Mouse (Mus musculus) midbrain, embryonic 11.5 days (tissue): ENCODE measurements around the gene Foxp1. TPM values are rescaled to one million over a fixed set of nuclear protein-coding genes. Genes with fewer than 3 reads are reported as not detected.

Experiments used
- ATAC-seq: fragments of 200-750 bp; cut with Nextera tagmentation; 2 replicates; pipeline ENCODE4 v1.8.0; 2017; ENCODE audit warnings: moderate TSS enrichment, moderate library complexity; ENCODE audit not compliant: low FRiP score
- DNase-seq: peaks from one replicate; pipeline ENCODE4 v3.0.0; 2015; ENCODE audit warnings: low spot score; ENCODE audit errors: missing footprints
- H3K27ac ChIP-seq: fragments of 300-500 bp; sonication (generic); 2 replicates; pipeline ENCODE4 v1.5.1; 2014; ENCODE audit warnings: low read depth, low read length
- H3K27me3 ChIP-seq: fragments of 300-500 bp; sonication (generic); 2 replicates; pipeline ENCODE4 v1.6.1; 2014; ENCODE audit warnings: mild to moderate bottlenecking, low read length, moderate library complexity, mixed read lengths; ENCODE audit not compliant: control insufficient read depth, insufficient read depth
- H3K36me3 ChIP-seq: fragments of 300-500 bp; sonication (generic); 2 replicates; pipeline ENCODE4 v1.6.1; 2014; ENCODE audit warnings: mild to moderate bottlenecking, low read length, moderate library complexity, mixed read lengths; ENCODE audit not compliant: control insufficient read depth, insufficient read depth
- H3K4me1 ChIP-seq: fragments of 300-500 bp; sonication (generic); 2 replicates; pipeline ENCODE4 v1.6.1; 2014; ENCODE audit warnings: low read length; ENCODE audit not compliant: control insufficient read depth, insufficient read depth
- H3K4me2 ChIP-seq: fragments of 300-500 bp; sonication (generic); 2 replicates; pipeline ENCODE4 v1.6.1; 2014; ENCODE audit warnings: mild to moderate bottlenecking, moderate library complexity
- H3K4me3 ChIP-seq: fragments of 300-500 bp; sonication (generic); 2 replicates; pipeline ENCODE4 v1.5.1; 2014; ENCODE audit warnings: low read depth, low read length
- H3K9ac ChIP-seq: fragments of 300-500 bp; sonication (generic); 2 replicates; pipeline ENCODE4 v1.6.1; 2014; ENCODE audit warnings: low read length
- H3K9me3 ChIP-seq: fragments of 300-500 bp; sonication (generic); 2 replicates; pipeline ENCODE4 v1.6.1; 2016; ENCODE audit warnings: low read length; ENCODE audit not compliant: control insufficient read depth
- WGBS: fragments of 180-500 bp; shearing (Covaris S2); extraction: QIAGEN DNeasy Blood & Tissue Kit; methylation state at CpG from one replicate; pipeline ENCODE4 v1.1.7; 2014; 5-methylcytosine and 5-hydroxymethylcytosine counted together
- polyA plus RNA-seq: library from polyadenylated mRNA; unstranded; fragments of >200 nt; fragmentation: Nextera tagmentation; extraction: Ambion mirVana; gene quantifications from 2 replicates; pipeline ENCODE4 v1.2.1, GENCODE M21; 2014

The Foxp1 gene
- polyA plus RNA-seq, 1 experiment from 2014 or later = 86.2 TPM

DNA sequence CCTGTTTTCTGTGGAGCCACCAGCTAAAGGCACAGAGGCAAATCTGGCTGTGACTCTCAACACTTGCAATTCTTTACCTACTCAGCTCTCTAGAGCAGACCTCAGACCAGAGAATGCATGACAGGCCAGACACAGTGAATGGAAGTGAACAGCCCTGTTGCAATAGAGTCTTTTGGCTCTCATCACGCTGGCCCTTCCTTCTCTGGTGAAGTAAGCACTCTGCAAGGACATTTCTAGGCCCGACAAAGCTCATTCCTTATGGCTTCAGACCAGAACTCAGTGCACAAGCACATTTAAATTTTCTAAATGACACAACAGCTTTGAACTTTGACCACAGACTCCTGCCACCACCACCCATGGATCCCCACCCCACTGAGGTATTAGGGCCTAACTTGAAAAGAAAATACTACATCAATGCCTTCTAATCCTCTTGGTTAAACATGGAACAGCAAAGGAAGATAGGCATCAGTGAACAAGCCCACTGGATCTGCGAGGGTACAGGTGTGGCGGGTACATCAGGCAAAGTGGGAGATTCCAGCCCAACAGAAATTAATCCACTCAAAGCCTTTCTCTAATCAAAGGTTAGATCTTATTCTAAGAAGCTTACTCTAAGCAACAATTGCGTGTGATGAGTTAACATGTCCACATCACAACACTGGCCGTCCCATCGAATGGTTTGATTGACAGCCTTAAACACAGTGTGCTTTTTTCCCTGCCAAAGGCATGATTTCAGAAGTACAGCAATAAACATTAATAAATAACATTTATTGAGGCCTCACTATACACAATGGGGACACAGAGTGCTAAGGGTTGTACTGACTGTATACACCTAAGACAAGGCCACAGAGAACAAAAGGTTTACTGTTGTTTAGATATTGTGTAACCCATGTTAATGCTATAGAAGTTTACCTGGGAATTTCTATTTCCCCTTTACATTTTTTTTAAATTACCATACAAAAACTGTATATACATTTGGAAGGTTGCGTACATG lies 401.4 kb downstream of the Foxp1 start:
- no peak for ATAC-seq
- Histone ChIP-seq H3K27ac (no peak overlapping the region), H3K36me3 (no peaks in the 10 kb centered on the region), H3K4me2 (no peak overlapping the region), H3K27me3 (no peaks in the 10 kb centered on the region), H3K9me3 (no peaks in the 10 kb centered on the region), H3K9ac (no peak overlapping the region), H3K4me1 (no peaks in the 10 kb centered on the region), H3K4me3 (no peak overlapping the region)
- 61% methylated on average over 8 of the region's 8 CpGs for WGBS
- no peak for DNase-seq

GRCm38 (mm10) chr6:99118534-99118933 lies 404.0 kb downstream of the Foxp1 start:
- Histone ChIP-seq H3K36me3 (no peaks in the 10 kb centered on the region), H3K9ac (no peak overlapping the region), H3K27me3 (no peaks in the 10 kb centered on the region), H3K4me1 (no peaks in the 10 kb centered on the region), H3K4me3 (no peak overlapping the region), H3K4me2 (no peak overlapping the region), H3K27ac (no peak overlapping the region), H3K9me3 (no peaks in the 10 kb centered on the region)
- ATAC-seq = no peak
- no peak for DNase-seq
- 90% methylated on average over 4 of the region's 4 CpGs for WGBS

- ATAC-seq = no peak
- no peak overlapping the region for H3K4me2 ChIP-seq
- DNase-seq = no peak
- no peaks in the 10 kb centered on the region for H3K9me3 ChIP-seq
- H3K36me3 ChIP-seq = no peaks in the 10 kb centered on the region
- H3K4me1 ChIP-seq = no peaks in the 10 kb centered on the region
- no peak overlapping the region for H3K9ac ChIP-seq
- H3K27me3 ChIP-seq = no peaks in the 10 kb centered on the region
- WGBS = 86% methylated on average over 1 of the region's 1 CpGs
- H3K4me3 ChIP-seq = no peak overlapping the region
- no peak overlapping the region for H3K27ac ChIP-seq
Observed at GRCm38 (mm10) chr6:99117411-99117810, 405.1 kb downstream of the Foxp1 start.

GRCm38 (mm10) chr6:99111856-99112255 lies 410.7 kb downstream of the Foxp1 start:
- no peaks in the 10 kb centered on the region for H3K4me1 ChIP-seq
- no peak overlapping the region for H3K4me2 ChIP-seq
- WGBS = 83% methylated on average over 4 of the region's 4 CpGs
- ATAC-seq (no peak), DNase-seq (no peak)
- H3K27ac ChIP-seq = no peak overlapping the region
- no peaks in the 10 kb centered on the region for H3K36me3 ChIP-seq
- H3K9me3 ChIP-seq = no peaks in the 10 kb centered on the region
- H3K4me3 ChIP-seq = no peak overlapping the region
- H3K27me3 ChIP-seq = no peaks in the 10 kb centered on the region
- no peak overlapping the region for H3K9ac ChIP-seq

DNA sequence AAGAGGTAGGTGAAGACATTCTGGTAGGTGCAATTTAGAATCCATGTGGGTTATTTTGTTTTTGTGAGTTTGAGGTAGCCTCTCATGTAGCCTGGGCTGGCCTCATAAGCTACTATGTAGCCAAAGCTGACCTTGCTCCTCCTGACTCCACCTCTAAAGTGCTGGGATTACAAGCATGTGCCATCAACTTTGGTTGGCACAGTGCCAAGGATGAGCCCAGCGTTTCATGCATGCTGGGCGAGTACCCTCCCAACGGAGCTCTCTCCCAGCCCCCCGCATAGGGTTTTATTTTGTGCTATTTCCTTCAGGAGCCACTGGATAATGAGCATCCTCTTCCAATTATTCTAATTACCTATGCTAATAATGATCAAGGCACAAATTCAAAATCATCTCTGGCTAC lies 414.1 kb downstream of the Foxp1 start:
- H3K27me3 ChIP-seq = no peaks in the 10 kb centered on the region
- H3K9me3 ChIP-seq = no peaks in the 10 kb centered on the region
- H3K27ac ChIP-seq = no peak overlapping the region
- ATAC-seq (no peak), DNase-seq (no peak)
- 98% methylated on average over 4 of the region's 4 CpGs for WGBS
- H3K9ac ChIP-seq = no peak overlapping the region
- no peak overlapping the region for H3K4me2 ChIP-seq
- no peaks in the 10 kb centered on the region for H3K36me3 ChIP-seq
- H3K4me3 ChIP-seq = no peak overlapping the region
- H3K4me1 ChIP-seq = no peaks in the 10 kb centered on the region

- WGBS = 92% methylated on average over 6 of the region's 6 CpGs
- H3K36me3 ChIP-seq = no peaks in the 10 kb centered on the region
- no peak overlapping the region for H3K4me2 ChIP-seq
- H3K27me3 ChIP-seq = no peaks in the 10 kb centered on the region
- no peak overlapping the region for H3K27ac ChIP-seq
- no peak overlapping the region for H3K9ac ChIP-seq
- no peaks in the 10 kb centered on the region; the same call in 1 of the 2 replicates for H3K4me1 ChIP-seq
- no peak overlapping the region for H3K4me3 ChIP-seq
- ATAC-seq (no peak), DNase-seq (no peak)
- H3K9me3 ChIP-seq = no peaks in the 10 kb centered on the region
Observed at GRCm38 (mm10) chr6:99107674-99108073, 414.8 kb downstream of the Foxp1 start.

- Histone ChIP-seq H3K36me3 (no peaks in the 10 kb centered on the region), H3K4me3 (no peak overlapping the region), H3K9ac (no peak overlapping the region), H3K4me2 (no peak overlapping the region), H3K4me1 (no peaks in the 10 kb centered on the region; the same call in 1 of the 2 replicates), H3K27me3 (no peaks in the 10 kb centered on the region), H3K27ac (no peak overlapping the region), H3K9me3 (no peaks in the 10 kb centered on the region)
- ATAC-seq = no peak
- DNase-seq = no peak
- 95% methylated on average over 6 of the region's 6 CpGs for WGBS
Observed at GRCm38 (mm10) chr6:99107081-99107482, 415.4 kb downstream of the Foxp1 start.

GRCm38 (mm10) chr6:99105979-99106378 lies 416.5 kb downstream of the Foxp1 start:
- H3K27me3 ChIP-seq = no peaks in the 10 kb centered on the region
- WGBS = 87% methylated on average over 4 of the region's 4 CpGs
- ATAC-seq = no peak

GRCm38 (mm10) chr6:99104446-99104845 lies 418.1 kb downstream of the Foxp1 start:
- no peak for DNase-seq

More at GRCm38 (mm10) chr6:99105979-99106378, 416.5 kb downstream of the Foxp1 start:
- Histone ChIP-seq H3K36me3 (no peaks in the 10 kb centered on the region), H3K4me1 (peaks cover 5% of the 10 kb centered on the region), H3K4me3 (no peak overlapping the region), H3K9me3 (no peaks in the 10 kb centered on the region), H3K27ac (no peak overlapping the region), H3K4me2 (no peak overlapping the region), H3K9ac (no peak overlapping the region)
- DNase-seq = no peak

More at GRCm38 (mm10) chr6:99104446-99104845, 418.1 kb downstream of the Foxp1 start:
- Histone ChIP-seq H3K4me2 (no peak overlapping the region), H3K9me3 (no peaks in the 10 kb centered on the region), H3K27me3 (no peaks in the 10 kb centered on the region), H3K27ac (no peak overlapping the region), H3K9ac (no peak overlapping the region), H3K4me3 (no peak overlapping the region), H3K4me1 (peaks cover 7% of the 10 kb centered on the region), H3K36me3 (no peaks in the 10 kb centered on the region)
- WGBS = 53% methylated on average over 7 of the region's 7 CpGs
- ATAC-seq = no peak
